Mouse (Mus musculus): Measurements from ENCODE around the gene Polm. TPM values are rescaled to one million over a fixed set of nuclear protein-coding genes. Genes with fewer than 3 reads are reported as not detected.
A peak's percentile ranks its signal among the peaks of the same experiment; 100 is the strongest.

The Polm gene
- total RNA-seq, 2 experiments from 2014 or later, result 7.0 to 7.7 TPM

DNA sequence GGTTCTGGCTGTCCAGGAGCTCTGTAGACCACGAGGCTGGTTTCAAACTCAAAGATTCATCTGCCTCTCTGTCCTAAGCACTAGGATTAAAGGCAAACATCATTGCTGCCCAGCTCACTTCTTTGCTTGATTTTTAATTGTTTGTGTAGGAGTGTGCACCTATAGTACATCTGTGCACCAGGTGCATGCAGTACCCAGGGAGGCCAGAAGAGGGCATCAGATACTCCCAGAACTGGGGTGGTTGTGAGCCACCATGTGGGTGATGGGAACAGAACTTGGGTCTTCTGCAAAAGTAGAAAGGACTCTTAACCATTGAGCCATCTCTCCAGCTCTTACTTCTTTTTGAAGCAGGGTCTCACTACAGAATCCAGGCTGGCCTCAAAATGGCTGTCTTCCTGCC, 20.9 kb upstream of the Polm start:
- no peak for DNase-seq (ENCODE audit: low spot score in 2 of 2)
- intact Hi-C loops (cut with DNase I), result no loop called here

DNA sequence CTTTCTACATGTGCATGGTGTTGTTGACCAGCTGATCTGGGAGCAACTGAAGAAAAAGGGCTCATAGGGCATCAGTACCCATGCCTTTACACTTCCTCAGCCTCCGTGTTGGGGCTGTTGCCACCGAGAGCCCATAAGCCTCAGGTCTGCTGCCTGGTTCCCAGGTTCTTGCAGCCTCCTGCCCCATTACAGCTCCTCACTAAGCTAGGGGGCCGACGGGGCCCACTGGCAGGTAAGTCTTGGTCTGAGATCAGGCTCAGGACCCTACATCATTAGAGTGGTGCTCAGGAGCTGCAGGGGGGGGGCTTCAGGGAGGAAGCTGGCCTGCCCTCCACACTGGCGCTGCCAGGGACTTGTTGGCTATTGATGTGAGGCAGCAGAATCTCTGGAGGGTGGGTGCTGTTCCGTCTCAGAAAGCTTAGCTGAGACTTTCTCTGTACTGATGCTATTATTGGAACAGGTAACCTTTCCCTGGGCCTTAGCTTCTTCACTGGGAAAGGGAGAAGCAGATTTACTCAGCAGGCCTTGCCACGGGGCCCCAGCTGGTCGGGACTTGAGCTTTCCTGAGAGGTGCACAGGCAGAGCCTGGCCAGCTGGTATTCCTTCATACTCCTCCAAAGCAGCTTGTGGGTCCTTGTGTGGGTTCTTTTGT, 18.8 kb upstream of the Polm start:
- intact Hi-C loops (cut with DNase I), result no loop called here
- DNase-seq (ENCODE audit: low spot score in 2 of 2), result no peak

DNA sequence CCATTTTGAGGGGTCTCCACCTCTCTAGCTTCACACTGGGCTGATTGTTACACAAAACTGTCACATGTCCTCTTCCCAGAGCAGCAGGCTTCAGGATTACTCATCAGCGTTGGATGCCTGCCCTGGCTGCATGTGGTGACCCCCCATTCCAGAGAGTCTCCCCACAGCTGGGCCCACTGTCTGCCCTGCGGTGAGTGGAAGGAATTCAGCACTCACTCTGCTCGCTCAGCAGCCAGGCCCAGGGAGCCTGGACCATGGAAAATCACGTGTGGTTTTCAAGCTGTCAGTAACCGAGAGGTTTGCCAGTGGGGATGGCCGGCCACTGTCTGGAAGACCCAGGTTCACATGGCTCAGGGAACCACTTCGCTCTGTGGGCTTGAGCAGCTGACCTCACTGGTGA, 18.1 kb upstream of the Polm start:
- DNase-seq (ENCODE audit: low spot score in 2 of 2), result peak; percentile 24 to 48
- intact Hi-C loops (cut with DNase I), result no loop called here

DNA sequence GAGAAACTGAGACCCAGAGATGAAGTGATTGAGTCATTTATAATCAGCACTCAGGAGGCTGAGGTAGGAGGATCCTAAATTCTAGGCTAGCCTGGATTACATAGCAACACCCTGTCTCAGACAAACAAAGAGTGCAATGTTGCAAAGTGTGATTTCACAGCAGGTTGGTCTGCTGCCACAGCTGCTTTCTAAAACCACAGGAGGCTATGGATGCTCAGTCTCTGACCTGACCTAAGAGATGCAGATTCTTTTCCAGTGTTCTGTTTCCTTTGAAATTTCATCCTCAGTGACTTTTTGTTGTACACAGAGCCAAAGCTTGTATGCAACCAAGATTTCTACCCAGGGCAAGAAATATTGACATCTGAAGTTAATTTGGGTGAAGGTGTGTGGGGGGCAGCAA, 17.7 kb upstream of the Polm start:
- DNase-seq (ENCODE audit: low spot score in 2 of 2), result no peak
- intact Hi-C loops (cut with DNase I), result no loop called here

GRCm38 (mm10) chr11:5852314-5852713, 14.5 kb upstream of the Polm start:
- DNase-seq (ENCODE audit: low spot score in 2 of 2), result no peak
- intact Hi-C loops (cut with DNase I), result no loop called here

- DNase-seq (ENCODE audit: low spot score in 2 of 2), result no peak
- intact Hi-C loops (cut with DNase I), result no loop called here
Measured at GRCm38 (mm10) chr11:5851021-5851736, 13.4 kb upstream of the Polm start.

DNA sequence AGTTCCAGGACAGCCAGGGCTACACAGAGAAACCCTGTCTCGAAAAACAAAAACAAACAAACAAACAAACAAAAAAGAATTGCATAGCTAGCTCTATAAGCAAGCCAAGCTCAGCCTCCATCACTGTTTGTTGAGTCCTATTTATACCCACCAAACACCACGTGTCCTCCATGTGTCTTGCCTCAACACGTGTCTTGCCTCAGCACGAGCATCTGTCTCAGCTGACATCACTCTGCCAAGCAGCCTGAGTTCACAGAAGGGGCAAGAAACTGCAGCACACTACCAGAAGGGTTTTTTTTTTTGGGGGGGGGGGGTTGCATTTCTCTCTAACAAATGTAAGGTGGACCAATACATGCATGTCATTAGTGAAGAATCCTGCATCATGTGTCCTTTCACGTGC, 12.6 kb upstream of the Polm start:
- intact Hi-C loops (cut with DNase I), result no loop called here
- no peak for DNase-seq (ENCODE audit: low spot score in 2 of 2)

GRCm38 (mm10) chr11:5849316-5849715, 11.5 kb upstream of the Polm start:
- no peak for DNase-seq (ENCODE audit: low spot score in 2 of 2)
- intact Hi-C loops (cut with DNase I), result no loop called here

DNA sequence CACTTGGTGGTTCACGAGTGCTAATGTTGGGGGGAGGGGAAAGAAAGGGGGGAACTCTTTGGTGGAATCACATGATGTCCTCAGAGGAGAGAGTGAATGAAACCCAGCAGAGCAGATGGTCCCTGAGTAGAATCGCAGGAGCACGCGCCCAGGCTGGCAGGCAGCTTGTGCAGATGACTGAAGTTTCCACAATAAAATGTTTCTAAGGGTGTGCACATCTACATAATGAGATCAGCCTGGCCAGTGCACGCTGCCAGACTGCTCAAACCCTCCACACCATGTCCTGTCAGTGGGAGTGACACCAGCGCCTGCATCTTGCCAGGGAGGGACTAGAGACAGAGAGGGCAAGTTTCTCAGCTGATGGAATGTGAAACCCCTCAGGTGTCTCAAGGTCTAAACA, 10.9 kb upstream of the Polm start:
- intact Hi-C loops (cut with DNase I), result no loop called here
- peak; percentile 48 to 78 for DNase-seq (ENCODE audit: low spot score in 2 of 2)

DNA sequence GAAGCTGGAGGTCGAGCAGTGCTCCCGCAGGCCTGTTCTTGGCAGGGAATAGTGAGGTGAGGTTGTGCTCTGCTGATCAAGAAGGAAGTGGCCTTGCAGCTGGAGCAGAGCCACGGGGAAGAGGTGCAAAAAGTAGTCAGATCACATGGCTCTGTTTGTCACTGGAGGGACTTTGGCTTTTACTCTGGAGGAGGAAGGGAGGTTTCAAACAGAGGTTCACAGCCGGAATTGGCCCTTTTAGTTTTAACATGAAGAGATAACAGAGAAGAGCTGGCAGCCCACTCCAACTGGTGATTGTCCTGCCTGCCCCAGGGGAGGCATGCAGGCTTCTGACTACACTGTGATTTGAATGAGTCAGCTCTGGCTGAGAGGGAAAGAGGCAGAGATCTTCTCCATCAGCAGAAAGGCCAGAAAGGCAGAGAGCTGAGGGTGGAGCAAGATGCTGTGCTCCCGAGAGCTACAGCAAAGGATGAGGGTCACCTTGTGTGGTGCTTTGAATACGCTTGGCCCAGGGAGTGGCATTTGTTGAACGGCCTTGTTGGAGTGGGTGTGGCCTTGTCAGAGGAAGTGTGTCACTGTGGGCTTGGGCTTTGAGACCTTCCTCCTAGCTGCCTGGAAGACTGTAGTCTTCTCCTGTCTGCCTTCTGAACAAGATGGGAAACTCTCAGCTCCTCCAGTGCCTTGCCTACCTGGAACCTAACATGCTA, 9.0 kb upstream of the Polm start:
- DNase-seq (ENCODE audit: low spot score in 2 of 2), result no peak
- intact Hi-C loops (cut with DNase I), result no loop called here

DNA sequence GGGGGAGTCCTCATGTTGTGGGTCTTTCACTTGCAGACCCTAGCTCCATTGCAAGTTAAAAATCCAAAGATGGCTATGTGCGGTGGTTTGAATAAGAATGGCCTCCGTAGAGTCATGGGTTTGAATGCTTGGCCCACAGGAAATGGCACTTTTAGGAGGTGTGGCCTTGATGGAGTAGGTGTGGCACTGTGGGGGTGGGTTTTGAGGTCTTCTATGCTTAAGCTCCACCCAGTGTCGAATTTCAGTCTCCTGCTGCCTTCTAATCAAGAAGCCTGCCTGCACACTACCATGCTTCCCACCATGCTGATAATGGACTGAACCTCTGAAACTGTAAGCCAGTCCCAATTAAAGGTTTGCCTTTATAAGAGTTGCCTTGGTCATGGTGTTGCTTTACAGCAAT, 5.3 kb upstream of the Polm start:
- intact Hi-C loops (cut with DNase I), result no loop called here
- no peak for DNase-seq (ENCODE audit: low spot score in 2 of 2)

DNA sequence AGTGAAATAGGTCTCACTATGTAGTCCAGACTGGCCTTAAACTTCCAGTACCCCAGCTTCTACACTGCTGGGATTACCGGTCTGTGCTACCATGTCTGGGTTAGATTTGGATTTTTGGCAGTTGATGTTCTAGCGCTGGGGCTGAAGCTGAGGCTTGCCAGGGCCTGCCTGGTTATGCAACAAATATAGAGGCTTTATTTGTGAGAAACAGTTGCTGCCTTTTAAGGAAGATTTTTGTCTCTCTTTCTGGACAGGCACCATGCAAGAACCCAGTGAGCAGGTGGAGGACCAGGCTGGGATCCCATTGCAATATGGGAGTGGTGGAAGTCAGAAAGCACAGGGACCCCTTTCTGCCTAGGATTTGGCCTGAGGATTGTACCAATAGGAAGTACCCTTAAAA, 3.9 kb upstream of the Polm start:
- DNase-seq (ENCODE audit: low spot score in 2 of 2), result no peak
- intact Hi-C loops (cut with DNase I), result no loop called here

DNA sequence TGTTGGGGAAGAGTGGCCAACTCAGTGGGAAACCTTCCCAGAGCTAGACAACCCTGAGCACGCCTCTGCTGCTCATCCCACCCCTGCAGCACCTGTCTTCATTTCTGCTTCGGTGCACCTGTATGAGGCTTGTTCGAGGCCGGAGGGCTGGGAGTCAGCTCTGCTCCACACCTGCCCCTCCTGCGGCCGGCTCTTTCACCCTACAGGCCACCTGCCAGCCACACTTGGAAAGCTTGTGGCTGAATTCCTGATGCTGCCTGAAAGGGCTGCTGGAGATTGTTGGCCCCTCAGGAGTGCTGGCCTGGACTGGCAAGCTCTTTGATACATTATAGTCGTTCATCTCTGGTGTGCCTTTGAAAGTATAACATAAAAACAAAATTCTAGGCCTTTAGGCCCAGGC, 2.5 kb upstream of the Polm start:
- DNase-seq (ENCODE audit: low spot score in 2 of 2), result no peak
- intact Hi-C loops (cut with DNase I), result no loop called here

DNA sequence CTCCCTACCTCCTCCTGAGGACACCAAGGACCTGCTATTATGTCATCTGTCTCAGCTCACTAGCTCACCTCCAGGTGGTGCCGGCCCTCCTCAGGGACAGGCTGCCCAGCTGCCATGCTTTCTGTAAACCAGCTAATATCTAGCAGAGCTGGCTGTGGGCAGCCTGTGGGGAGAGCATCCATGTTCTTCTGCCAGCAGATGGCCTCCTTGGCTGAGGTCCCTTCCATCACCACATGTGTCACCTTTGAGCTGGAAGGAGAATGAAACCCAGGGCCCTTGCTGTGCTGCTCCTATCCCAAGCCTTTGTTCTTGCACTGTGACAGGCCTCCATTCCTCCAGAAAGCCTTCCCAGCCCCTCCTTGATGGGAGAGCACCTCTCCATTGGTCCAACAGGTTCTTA, 1.7 kb downstream of the Polm start:
- intact Hi-C loops (cut with DNase I), result no loop called here

GRCm38 (mm10) chr11:5835057-5835456, 2.8 kb downstream of the Polm start:
- intact Hi-C loops (cut with DNase I), result no loop called here
- no peak for DNase-seq (ENCODE audit: low spot score in 2 of 2)

More for the DNA sequence above, 1.7 kb downstream of the Polm start:
- peak in 1 of 2 experiments; percentile 10 for DNase-seq (ENCODE audit: low spot score in 2 of 2)

GRCm38 (mm10) chr11:5834506-5834905, 3.3 kb downstream of the Polm start:
- no peak for DNase-seq (ENCODE audit: low spot score in 2 of 2)
- intact Hi-C loops (cut with DNase I), result no loop called here

GRCm38 (mm10) chr11:5829327-5829726, 8.5 kb downstream of the Polm start:
- intact Hi-C loops (cut with DNase I), result no loop called here
- DNase-seq (ENCODE audit: low spot score in 2 of 2), result no peak

GRCm38 (mm10) chr11:5828509-5829191, 9.2 kb downstream of the Polm start:
- intact Hi-C loops (cut with DNase I), result no loop called here
- no peak for DNase-seq (ENCODE audit: low spot score in 2 of 2)

DNA sequence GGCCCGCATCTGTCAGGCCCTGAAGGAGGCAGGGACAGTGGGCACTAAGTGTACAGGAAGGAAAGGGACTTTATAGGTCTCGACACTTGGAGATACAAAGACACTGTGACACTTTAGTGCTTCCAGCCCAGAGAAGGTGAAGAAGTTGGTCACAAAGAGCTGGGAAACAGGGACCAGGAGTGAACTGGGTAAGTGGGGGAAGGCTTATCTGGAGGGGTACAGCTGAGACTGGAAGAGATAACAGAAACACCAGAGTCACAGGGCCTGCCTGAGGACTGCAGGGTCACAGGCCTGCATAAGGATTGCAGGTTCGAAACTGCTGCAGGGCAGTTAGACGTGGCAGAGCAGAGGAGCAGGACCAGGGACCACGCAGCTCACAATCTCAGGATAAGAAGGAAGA, 9.9 kb downstream of the Polm start:
- intact Hi-C loops (cut with DNase I), result no loop called here
- DNase-seq (ENCODE audit: low spot score in 2 of 2), result no peak

GRCm38 (mm10) chr11:5825432-5825831, 12.4 kb downstream of the Polm start:
- intact Hi-C loops (cut with DNase I), result no loop called here
- no peak for DNase-seq (ENCODE audit: low spot score in 2 of 2)
